Mouse (Mus musculus) MEL (cell line): ENCODE measurements around the gene Taar9. TPM values are rescaled to one million over a fixed set of nuclear protein-coding genes. Genes with fewer than 3 reads are reported as not detected.

ENCODE experiments used
- DNase-seq: peaks from one replicate; pipeline ENCODE4 v3.0.0; 2011; ENCODE audit warnings: low read depth, low spot score
- H3K27ac ChIP-seq: 2 replicates; pipeline ENCODE4 v1.5.1; 2012; ENCODE audit warnings: low read depth, mild to moderate bottlenecking, control low read depth, low read length, moderate library complexity; ENCODE audit not compliant: control insufficient read depth
- H3K27me3 ChIP-seq, 2 experiments: fragments of 150-350 bp in 1 of 2; sonication (generic) in 1 of 2; 2 replicates each; pipeline ENCODE4 v1.6.1; 2012; ENCODE audit warnings: low read length in 2 of 2, mild to moderate bottlenecking in 2 of 2, improper control_type of control experiment in 1 of 2, moderate library complexity in 1 of 2; ENCODE audit not compliant: insufficient read depth in 2 of 2, control insufficient read depth in 1 of 2
- H3K36me3 ChIP-seq, 2 experiments: 2 replicates each; pipeline ENCODE4 v1.6.1; 2012 to 2014; ENCODE audit warnings: low read length in 2 of 2, improper control_type of control experiment in 1 of 2, inconsistent platforms in 1 of 2, mild to moderate bottlenecking in 1 of 2; ENCODE audit not compliant: insufficient read depth in 2 of 2, control insufficient read depth in 1 of 2
- H3K4me1 ChIP-seq, 2 experiments: fragments of 150-350 bp in 1 of 2; sonication (generic) in 1 of 2; 2 replicates each; pipeline ENCODE4 v1.6.1; 2012; ENCODE audit warnings: low read length in 2 of 2, improper control_type of control experiment in 1 of 2, mild to moderate bottlenecking in 1 of 2; ENCODE audit not compliant: insufficient read depth in 2 of 2, control insufficient read depth in 1 of 2
- H3K4me3 ChIP-seq, 2 experiments: fragments of 150-350 bp in 1 of 2; sonication (generic) in 1 of 2; 2 replicates each; pipeline ENCODE4 v1.5.1; 2012; ENCODE audit warnings: low read depth in 2 of 2, low read length in 2 of 2, mild to moderate bottlenecking in 2 of 2, moderate library complexity in 2 of 2, control low read depth in 1 of 2, improper control_type of control experiment in 1 of 2; ENCODE audit not compliant: control insufficient read depth in 1 of 2, insufficient read depth in 1 of 2
- H3K79me2 ChIP-seq: 2 replicates; pipeline ENCODE4 v1.6.1; 2012; ENCODE audit warnings: mild to moderate bottlenecking, low read length, moderate library complexity; ENCODE audit not compliant: control insufficient read depth, poor library complexity, insufficient read depth
- H3K9ac ChIP-seq: 2 replicates; pipeline ENCODE4 v1.6.1; 2012; ENCODE audit warnings: low read depth, mild to moderate bottlenecking, control low read depth, low read length, moderate library complexity; ENCODE audit not compliant: control insufficient read depth, poor library complexity, severe bottlenecking
- H3K9me3 ChIP-seq: fragments of 150-350 bp; sonication (generic); replicated peaks from 2 replicates; pipeline ENCODE4 v1.6.1; 2012; ENCODE audit warnings: mild to moderate bottlenecking, low read length, improper control_type of control experiment, moderate library complexity; ENCODE audit not compliant: insufficient read depth
- BHLHE40 ChIP-seq: IDR thresholded peaks from 2 replicates; pipeline ENCODE4 v1.6.1; 2012; ENCODE audit warnings: low read depth, mild to moderate bottlenecking, inconsistent platforms, low read length, improper control_type of control experiment, borderline replicate concordance
- HCFC1 ChIP-seq: IDR thresholded peaks from 2 replicates; pipeline ENCODE4 v1.6.1; 2012; ENCODE audit warnings: low read depth, mild to moderate bottlenecking, inconsistent platforms, low read length, improper control_type of control experiment, moderate library complexity
- JUND ChIP-seq: IDR thresholded peaks from 2 replicates; pipeline ENCODE4 v1.6.1; 2011; ENCODE audit warnings: low read depth, mild to moderate bottlenecking, improper control_type of control experiment, low read length
- MAFK ChIP-seq: IDR thresholded peaks from 2 replicates; pipeline ENCODE4 v1.6.1; 2011; ENCODE audit warnings: low read depth, mild to moderate bottlenecking, low read length, improper control_type of control experiment, borderline replicate concordance
- MAX ChIP-seq: IDR thresholded peaks from 2 replicates; pipeline ENCODE4 v1.6.1; 2011; ENCODE audit warnings: low read length, improper control_type of control experiment
- MEF2A ChIP-seq: IDR thresholded peaks from 2 replicates; pipeline ENCODE4 v1.6.1; 2014; ENCODE audit warnings: low read depth, mild to moderate bottlenecking, inconsistent platforms, low read length, improper control_type of control experiment; ENCODE audit not compliant: poor library complexity, insufficient replicate concordance, severe bottlenecking; ENCODE audit errors: extremely low read depth
- MXI1 ChIP-seq: IDR thresholded peaks from 2 replicates; pipeline ENCODE4 v1.6.1; 2011; ENCODE audit warnings: mild to moderate bottlenecking, low read depth, low read length, improper control_type of control experiment
- NELFE ChIP-seq: IDR thresholded peaks from 2 replicates; pipeline ENCODE4 v1.6.1; 2011; ENCODE audit warnings: low read depth, low read length, improper control_type of control experiment
- NRF1 ChIP-seq: IDR thresholded peaks from 2 replicates; pipeline ENCODE4 v1.6.1; 2014; ENCODE audit warnings: low read depth, mild to moderate bottlenecking, inconsistent platforms, low read length, improper control_type of control experiment, moderate library complexity; ENCODE audit not compliant: poor library complexity, insufficient read depth, severe bottlenecking
- POLR2A ChIP-seq, 2 experiments: IDR thresholded peaks; 2 replicates each; pipeline ENCODE4 v1.6.1; 2011 to 2012; ENCODE audit warnings: low read length in 2 of 2, mild to moderate bottlenecking in 2 of 2, control low read depth in 1 of 2, improper control_type of control experiment in 1 of 2, low read depth in 1 of 2, moderate library complexity in 1 of 2; ENCODE audit not compliant: control insufficient read depth in 1 of 2, insufficient read depth in 1 of 2, poor library complexity in 1 of 2
- POLR2AphosphoS5 ChIP-seq: IDR thresholded peaks from 2 replicates; pipeline ENCODE4 v1.6.1; 2012; ENCODE audit warnings: low read depth, borderline replicate concordance, mild to moderate bottlenecking, inconsistent platforms, low read length, moderate library complexity, mixed read lengths
- RAD21 ChIP-seq: IDR thresholded peaks from 2 replicates; pipeline ENCODE4 v1.6.1; 2011; ENCODE audit warnings: mild to moderate bottlenecking, low read depth, low read length, improper control_type of control experiment
- SIN3A ChIP-seq: IDR thresholded peaks from 2 replicates; pipeline ENCODE4 v1.6.1; 2012; ENCODE audit warnings: low read length, improper control_type of control experiment, inconsistent platforms
- TBP ChIP-seq: IDR thresholded peaks from 2 replicates; pipeline ENCODE4 v1.8.0; 2011; ENCODE audit warnings: low read depth, low read length, improper control_type of control experiment
- UBTF ChIP-seq: IDR thresholded peaks from 2 replicates; pipeline ENCODE4 v1.6.1; 2012; ENCODE audit warnings: low read depth, mild to moderate bottlenecking, inconsistent platforms, low read length, improper control_type of control experiment, moderate library complexity, borderline replicate concordance; ENCODE audit not compliant: insufficient read depth
- USF1 ChIP-seq: IDR thresholded peaks from 2 replicates; pipeline ENCODE4 v1.6.1; 2014; ENCODE audit warnings: low read depth, mild to moderate bottlenecking, inconsistent platforms, low read length, improper control_type of control experiment, moderate library complexity
- USF2 ChIP-seq, 2 experiments: IDR thresholded peaks; 2 replicates each; pipeline ENCODE4 v1.6.1; 2011 to 2012; ENCODE audit warnings: improper control_type of control experiment in 2 of 2, low read length in 2 of 2, borderline replicate concordance in 1 of 2, inconsistent platforms in 1 of 2, low read depth in 1 of 2, mild to moderate bottlenecking in 1 of 2; ENCODE audit not compliant: insufficient read depth in 1 of 2
- ZC3H11A ChIP-seq: IDR thresholded peaks from 2 replicates; pipeline ENCODE4 v1.6.1; 2012; ENCODE audit warnings: low read depth, mild to moderate bottlenecking, inconsistent platforms, low read length, improper control_type of control experiment
- ZKSCAN1 ChIP-seq: IDR thresholded peaks from 2 replicates; pipeline ENCODE4 v1.6.1; 2012; ENCODE audit warnings: low read depth, mild to moderate bottlenecking, inconsistent platforms, low read length, improper control_type of control experiment, moderate library complexity
- polyA plus RNA-seq, 2 experiments: library from polyadenylated mRNA; stranded (reverse) in 1 of 2; unstranded in 1 of 2; fragments of >175 nt in 1 of 2; fragments of >200 nt in 1 of 2; gene quantifications; 2 replicates each; pipeline versions ENCODE4 v1.2.1 to v1.2.4; 2012; ENCODE audit warnings: low replicate concordance in 2 of 2, low read depth in 1 of 2; ENCODE audit not compliant: insufficient read length in 2 of 2, insufficient read depth in 1 of 2, missing spikeins in 1 of 2
- total RNA-seq: library from RNA; depleted of rRNA; stranded (reverse); fragments of 300-350 nt; gene quantifications from 2 replicates; pipeline ENCODE4 v1.2.3, GENCODE M21; 2012

Taar9 gene
- total and polyA plus RNA-seq, 3 experiments: not detected

- peak; percentile 81 for DNase-seq
- no peaks in the 10 kb centered on the region for H3K9me3 ChIP-seq
- peaks cover 6 to 15% of the 10 kb centered on the region in 2 experiments for H3K4me1 ChIP-seq
- TF ChIP-seq RAD21 (no peak), USF2 (IDR thresholded peaks at IDR 0.05; ENCODE audit: borderline replicate concordance in 1 of 2, insufficient read depth in 1 of 2, low read depth in 1 of 2, low read length in 2 of 2) (no peak), TBP (peak; percentile 71), BHLHE40 (no peak), MEF2A (no peak), POLR2AphosphoS5 (no peak), JUND (no peak), SIN3A (0 out of 2 replicates have a peak, but pooled peaks have one; percentile 14), ZC3H11A (no peak), UBTF (no peak), USF1 (no peak), MAFK (no peak), HCFC1 (no peak), POLR2A (IDR thresholded peaks at IDR 0.05; ENCODE audit: control insufficient read depth in 1 of 2, insufficient read depth in 1 of 2, low read depth in 1 of 2, low read length in 2 of 2, poor library complexity in 1 of 2) (peak in 1 of 2 experiments; percentile 52; a peak in 2 of 4 replicates), MAX (no peak), ZKSCAN1 (no peak), NRF1 (peak; percentile 42; the same call in 1 of the 2 replicates), MXI1 (no peak), NELFE (no peak)
- peak overlapping the region; percentile 61 to 81 for H3K4me3 ChIP-seq
- peaks cover 0 to 23% of the 10 kb centered on the region in 2 experiments; a peak in 2 of 4 replicates for H3K36me3 ChIP-seq
- no peaks in the 10 kb centered on the region for H3K27me3 ChIP-seq
- no peaks in the 10 kb centered on the region for H3K79me2 ChIP-seq
- H3K27ac ChIP-seq: peak overlapping the region; percentile 77
- peak overlapping the region; percentile 73 for H3K9ac ChIP-seq
These were observed 22.9 kb upstream of the Taar9 start for GRCm38 (mm10) chr10:24132273-24132672.
